Mouse (Mus musculus) midbrain, embryonic 16.5 days (tissue): ENCODE measurements around the gene Crebl2. TPM values are rescaled to one million over a fixed set of nuclear protein-coding genes. Genes with fewer than 3 reads are reported as not detected.

Source experiments
- ATAC-seq: fragments of 200-750 bp; cut with Nextera tagmentation; 2 replicates; pipeline ENCODE4 v1.8.0; 2017; ENCODE audit warnings: moderate TSS enrichment
- H3K27ac ChIP-seq: fragments of 300-500 bp; sonication (generic); 2 replicates; pipeline ENCODE4 v1.5.1; 2014; ENCODE audit warnings: mild to moderate bottlenecking, low read length, mixed read lengths
- H3K27me3 ChIP-seq: fragments of 300-500 bp; sonication (generic); 2 replicates; pipeline ENCODE4 v1.6.1; 2014; ENCODE audit warnings: low read depth, low read length, mixed read lengths; ENCODE audit not compliant: control insufficient read depth, insufficient read depth
- H3K36me3 ChIP-seq: fragments of 300-500 bp; sonication (generic); 2 replicates; pipeline ENCODE4 v1.6.1; 2014; ENCODE audit warnings: mild to moderate bottlenecking, low read length, moderate library complexity, mixed read lengths; ENCODE audit not compliant: control insufficient read depth, insufficient read depth
- H3K4me1 ChIP-seq: fragments of 300-500 bp; sonication (generic); 2 replicates; pipeline ENCODE4 v1.6.1; 2014; ENCODE audit warnings: mild to moderate bottlenecking, low read length, mixed read lengths; ENCODE audit not compliant: control insufficient read depth, insufficient read depth
- H3K4me2 ChIP-seq: fragments of 300-500 bp; sonication (generic); 2 replicates; pipeline ENCODE4 v1.6.1; 2014; ENCODE audit warnings: mild to moderate bottlenecking, low read length, mixed read lengths
- H3K4me3 ChIP-seq: fragments of 300-500 bp; sonication (generic); 2 replicates; pipeline ENCODE4 v1.5.1; 2014; ENCODE audit warnings: low read depth, mild to moderate bottlenecking, low read length, moderate library complexity, mixed read lengths
- H3K9ac ChIP-seq: fragments of 300-500 bp; sonication (generic); 2 replicates; pipeline ENCODE4 v1.6.1; 2014; ENCODE audit warnings: low read depth, low read length, mixed read lengths
- H3K9me3 ChIP-seq: fragments of 300-500 bp; sonication (generic); replicated peaks from 2 replicates; pipeline ENCODE4 v1.6.1; 2014; ENCODE audit warnings: mild to moderate bottlenecking, low read length, mixed read lengths; ENCODE audit not compliant: control insufficient read depth, poor library complexity, severe bottlenecking
- WGBS: fragments of 180-500 bp; shearing (Covaris S2); extraction: QIAGEN DNeasy Blood & Tissue Kit; methylation state at CpG from one replicate; pipeline ENCODE4 v1.1.7; 2014; 5-methylcytosine and 5-hydroxymethylcytosine counted together
- polyA plus RNA-seq: library from polyadenylated mRNA; unstranded; fragments of >200 nt; fragmentation: Nextera tagmentation; extraction: Ambion mirVana; gene quantifications from 2 replicates; pipeline ENCODE4 v1.2.1, GENCODE M21; 2015

Gene Crebl2
- polyA plus RNA-seq = 4.3 and 4.8 TPM in 2 replicates

DNA sequence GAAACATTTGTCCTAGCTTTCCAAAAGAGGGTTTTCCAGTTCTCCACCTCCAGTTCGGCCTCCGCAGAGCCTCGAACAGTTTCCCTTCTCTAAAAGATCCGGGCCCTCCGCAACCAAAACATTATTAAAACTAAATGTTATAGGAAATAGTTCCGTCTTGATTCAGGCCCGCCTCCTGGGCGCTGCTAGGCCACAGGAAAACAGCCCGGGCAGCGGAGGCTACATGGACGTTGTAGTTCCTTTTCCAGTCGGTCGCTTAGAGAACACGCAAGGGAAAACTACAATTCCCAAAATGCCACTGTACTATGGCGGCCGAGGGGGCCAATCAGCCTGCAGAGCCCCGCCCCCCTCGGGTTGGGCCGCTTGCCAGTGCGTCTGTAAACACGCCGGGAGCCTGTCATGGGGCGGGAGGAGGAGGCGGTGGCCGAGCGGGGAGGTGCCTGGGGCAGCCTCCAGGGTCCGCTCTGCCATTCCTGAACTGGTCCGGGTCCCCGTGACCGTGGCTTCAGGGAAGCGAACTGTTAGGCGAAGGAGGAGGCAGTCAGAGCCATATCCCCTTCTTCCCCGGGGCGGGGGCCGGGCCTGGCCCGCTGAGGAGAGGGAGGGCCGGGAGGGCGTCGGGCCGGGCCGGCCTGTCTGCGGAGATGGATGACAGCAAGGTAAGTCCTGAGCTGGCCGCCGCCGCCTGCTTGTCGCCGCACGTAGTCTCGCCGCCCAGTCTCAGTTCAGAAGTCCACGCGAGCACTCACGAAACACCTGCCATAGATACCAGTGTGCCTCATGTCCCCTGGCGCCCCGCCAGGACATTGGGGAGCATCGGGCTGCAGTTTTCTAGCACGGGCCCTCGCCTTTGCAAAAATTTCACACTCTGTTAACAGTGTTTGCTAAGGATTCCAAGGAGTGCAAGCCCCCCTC is at the start of gene Crebl2:
Crebl2 (plus strand) TSS at position 369 of the 915 bp plus-strand sequence.
- Histone ChIP-seq H3K27ac (peak within 1 kb of the TSS; percentile 89), H3K4me3 (peak within 1 kb of the TSS; percentile 80), H3K36me3 (no peaks in the 10 kb centered on the region), H3K9ac (peak within 1 kb of the TSS; percentile 93), H3K4me1 (peaks cover 10% of the 10 kb centered on the region), H3K4me2 (peak within 1 kb of the TSS; percentile 85), H3K9me3 (no peaks in the 10 kb centered on the region), H3K27me3 (no peaks in the 10 kb centered on the region)
- WGBS = under 1% methylated on average over 52 of the region's 58 CpGs
- peak; percentile 98 for ATAC-seq

DNA sequence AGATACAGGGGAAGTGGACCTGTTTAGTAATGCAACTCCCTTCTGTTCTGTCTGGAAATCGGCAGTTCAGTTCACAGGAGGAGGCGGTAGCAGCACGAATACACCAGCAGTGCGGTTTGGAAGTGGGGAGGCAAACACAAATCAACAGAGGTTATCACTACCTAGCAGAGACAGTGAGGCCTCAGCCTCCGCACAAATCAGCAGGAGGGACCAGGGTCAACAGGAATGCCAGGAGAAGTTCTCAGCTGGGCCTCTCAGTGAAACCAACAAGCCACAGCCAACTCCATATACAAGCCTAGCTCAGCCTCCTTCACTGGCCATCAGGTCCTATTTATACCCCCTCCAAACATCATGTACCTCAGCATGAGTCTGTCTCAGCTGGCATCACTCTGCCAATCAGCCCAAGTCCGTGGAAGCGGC is 48.5 kb upstream of the Crebl2 start:
- Histone ChIP-seq H3K4me3 (no peak overlapping the region), H3K36me3 (no peaks in the 10 kb centered on the region), H3K4me2 (no peak overlapping the region), H3K9ac (no peak overlapping the region), H3K27me3 (no peaks in the 10 kb centered on the region), H3K9me3 (no peaks in the 10 kb centered on the region), H3K4me1 (no peaks in the 10 kb centered on the region), H3K27ac (no peak overlapping the region)
- no peak for ATAC-seq
- 81% methylated on average over 7 of the region's 7 CpGs for WGBS

DNA sequence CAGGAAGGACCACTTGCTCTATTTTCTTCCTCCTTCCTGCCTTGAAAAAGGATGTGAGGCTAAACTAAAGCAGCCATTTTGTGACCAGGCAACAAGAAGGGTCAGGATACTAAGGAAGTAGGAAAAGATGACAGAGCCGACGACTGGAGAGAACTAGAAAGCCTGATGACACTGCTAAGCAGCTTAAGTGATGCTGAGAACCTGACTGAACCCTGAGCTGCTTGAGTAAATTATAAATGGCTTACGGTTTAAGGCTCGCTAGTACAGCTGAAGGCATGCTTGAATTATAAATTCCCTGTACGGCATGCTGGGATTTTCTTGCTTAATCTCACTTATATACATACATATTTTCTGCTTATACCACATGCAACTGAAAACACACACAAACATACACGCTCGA is 47.1 kb upstream of the Crebl2 start:
- H3K4me3 ChIP-seq = no peak overlapping the region
- no peaks in the 10 kb centered on the region for H3K36me3 ChIP-seq
- H3K4me1 ChIP-seq = no peaks in the 10 kb centered on the region
- no peak overlapping the region for H3K27ac ChIP-seq
- ATAC-seq = no peak
- no peaks in the 10 kb centered on the region for H3K27me3 ChIP-seq
- 75% methylated on average over 7 of the region's 7 CpGs for WGBS
- no peaks in the 10 kb centered on the region for H3K9me3 ChIP-seq
- no peak overlapping the region for H3K9ac ChIP-seq
- no peak overlapping the region for H3K4me2 ChIP-seq

DNA sequence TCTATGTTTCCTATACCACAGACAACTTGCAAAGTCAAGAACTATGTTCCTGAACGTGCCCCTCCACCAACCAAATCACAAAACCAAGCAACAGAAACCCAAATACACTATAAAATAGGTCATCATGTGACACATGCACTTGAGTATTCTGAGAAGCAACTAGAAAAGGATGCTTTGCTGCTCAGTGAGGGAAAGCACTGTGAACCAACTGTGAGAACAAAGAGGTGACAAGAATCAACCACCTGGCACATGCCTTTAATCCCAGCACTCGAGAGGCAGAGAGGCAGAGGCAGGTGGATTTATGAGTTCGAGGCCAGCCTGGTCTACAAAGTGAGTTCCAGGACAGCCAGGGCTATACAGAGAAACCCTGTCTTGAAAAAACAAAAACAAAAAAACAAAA is 43.5 kb upstream of the Crebl2 start:
- Histone ChIP-seq H3K9ac (no peak overlapping the region), H3K4me3 (no peak overlapping the region), H3K9me3 (no peaks in the 10 kb centered on the region), H3K27ac (no peak overlapping the region), H3K36me3 (no peaks in the 10 kb centered on the region), H3K4me1 (no peaks in the 10 kb centered on the region), H3K27me3 (no peaks in the 10 kb centered on the region), H3K4me2 (no peak overlapping the region)
- WGBS = 66% methylated on average over 3 of the region's 3 CpGs
- ATAC-seq = no peak

DNA sequence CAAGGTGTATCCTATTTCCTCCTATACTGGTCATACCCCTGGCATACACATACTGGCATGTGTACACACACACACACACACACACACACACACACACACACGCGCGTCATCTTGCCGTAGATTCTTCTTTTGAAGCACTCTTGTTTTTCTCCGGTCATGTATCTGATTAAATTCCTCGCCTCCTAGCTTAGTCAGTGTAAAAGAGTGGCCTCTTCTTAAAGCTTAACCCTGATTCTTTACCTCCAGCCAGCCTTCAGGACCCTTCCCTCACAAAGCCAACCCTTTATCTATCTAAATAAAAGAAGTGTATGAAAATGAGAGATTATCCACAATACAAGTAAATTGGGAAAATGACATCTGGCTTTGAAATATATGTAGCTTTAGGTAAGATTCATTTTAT is 40.9 kb upstream of the Crebl2 start:
- H3K27me3 ChIP-seq = peaks cover 2% of the 10 kb centered on the region; the same call in 1 of the 2 replicates
- H3K4me3 ChIP-seq = no peak overlapping the region
- 33% methylated on average over 6 of the region's 6 CpGs for WGBS

DNA sequence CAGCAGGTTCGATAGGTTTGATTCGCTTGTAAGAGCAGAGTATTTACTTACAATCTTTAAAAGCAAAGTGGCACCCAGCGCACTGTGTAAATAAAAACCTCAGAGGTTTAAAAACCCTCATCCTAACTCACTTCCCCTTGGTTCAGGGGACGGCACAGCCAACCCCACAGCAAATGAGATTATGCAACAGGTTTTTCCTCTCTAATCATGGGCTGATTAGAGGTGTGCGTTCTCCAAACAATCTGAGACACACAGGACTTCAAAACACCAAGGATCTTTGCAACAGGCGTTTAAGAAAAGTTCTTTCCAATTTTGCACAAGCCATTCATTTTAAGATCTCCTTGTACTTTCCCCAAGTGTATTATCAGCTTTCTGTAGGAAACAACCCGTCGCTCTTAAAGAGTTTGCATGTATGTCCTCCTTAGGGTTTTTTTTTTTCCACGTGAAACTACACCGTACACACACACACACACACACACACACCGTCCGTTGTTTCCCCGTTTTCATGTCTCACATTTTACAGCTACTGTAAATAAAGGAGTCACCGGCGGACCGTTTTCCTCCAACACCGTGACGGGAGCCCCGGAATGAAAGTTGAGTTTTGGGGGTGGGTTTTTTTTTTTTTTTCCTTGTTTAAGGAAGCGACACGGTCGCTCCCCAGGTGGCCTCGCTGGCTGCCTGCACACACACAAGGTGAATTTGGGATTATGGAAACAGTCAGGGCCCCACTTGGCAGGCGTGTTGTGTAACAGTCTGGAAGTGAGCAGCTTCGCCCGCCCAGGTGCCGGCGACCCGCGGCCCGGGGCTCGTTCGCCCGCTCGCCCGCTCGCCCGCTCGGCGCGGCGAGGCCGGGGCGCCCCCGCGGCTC is 38.5 kb upstream of the Crebl2 start:
- ATAC-seq = peak; percentile 33; the same call in 1 of the 2 replicates
- Histone ChIP-seq H3K4me1 (no peaks in the 10 kb centered on the region), H3K36me3 (no peaks in the 10 kb centered on the region), H3K9me3 (no peaks in the 10 kb centered on the region), H3K4me2 (peak overlapping the region; percentile 93), H3K27me3 (peaks cover 2% of the 10 kb centered on the region; the same call in 1 of the 2 replicates), H3K27ac (peak overlapping the region; percentile 76), H3K9ac (peak overlapping the region; percentile 74), H3K4me3 (peak overlapping the region; percentile 74)
- WGBS = under 1% methylated on average over 46 of the region's 46 CpGs

More for the DNA sequence above, 40.9 kb upstream of the Crebl2 start:
- Histone ChIP-seq H3K9ac (no peak overlapping the region), H3K9me3 (no peaks in the 10 kb centered on the region), H3K4me2 (no peak overlapping the region), H3K27ac (no peak overlapping the region), H3K4me1 (no peaks in the 10 kb centered on the region), H3K36me3 (no peaks in the 10 kb centered on the region)
- ATAC-seq = no peak

DNA sequence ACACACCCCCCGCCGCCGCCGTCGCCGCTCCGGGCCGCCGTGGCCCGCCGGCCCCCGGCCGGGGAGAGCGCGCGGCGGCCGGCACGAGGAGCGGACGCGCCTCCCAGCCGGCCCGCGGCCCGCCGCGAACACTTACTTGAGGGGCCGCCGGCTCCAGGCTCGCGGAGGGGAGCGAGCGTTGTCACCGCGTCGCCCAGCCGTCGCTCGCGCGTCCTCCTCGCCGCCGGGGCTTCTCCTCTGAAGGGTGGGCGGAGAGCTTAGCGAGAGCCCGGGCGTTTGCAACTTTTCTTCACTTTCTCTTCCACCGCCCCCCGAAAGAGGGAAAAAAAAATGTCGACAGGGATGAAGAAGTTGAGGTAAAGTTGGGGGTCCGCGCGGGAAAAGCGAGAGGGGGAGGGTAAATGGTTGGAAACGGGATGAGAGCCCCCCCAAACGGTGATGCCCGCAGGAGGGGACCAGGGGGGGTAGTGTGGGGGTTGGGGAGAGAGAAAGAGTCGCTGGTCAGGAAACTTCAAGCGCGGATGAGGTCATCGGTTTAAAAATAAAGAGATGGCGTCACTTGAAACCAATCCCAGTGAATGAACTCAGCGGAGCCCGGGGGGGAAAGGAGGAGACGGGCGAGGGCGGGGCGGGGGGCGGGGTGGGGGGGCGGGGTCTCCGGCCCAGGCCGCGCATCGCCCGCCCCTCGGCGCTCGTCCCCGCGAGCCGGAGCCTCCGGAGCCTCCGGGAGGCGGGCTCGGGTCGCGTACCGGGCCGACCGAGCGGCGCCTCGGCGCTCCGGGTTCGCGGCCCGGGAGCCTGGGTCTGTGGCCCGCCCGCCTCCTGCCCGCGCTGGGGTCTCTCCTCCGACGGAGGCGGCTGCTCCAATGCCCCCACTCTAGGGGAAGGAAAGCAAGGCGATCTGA is 37.6 kb upstream of the Crebl2 start, which contains the start of gene Dusp16:
Dusp16 (minus strand) TSS at position 485 of the 905 bp plus-strand sequence.
- peaks cover 2% of the 10 kb centered on the region; the same call in 1 of the 2 replicates for H3K27me3 ChIP-seq
- peak; percentile 86 for ATAC-seq
- H3K4me3 ChIP-seq = peak within 1 kb of the TSS; percentile 74
- peak within 1 kb of the TSS; percentile 74 for H3K9ac ChIP-seq
- H3K27ac ChIP-seq = peak within 1 kb of the TSS; percentile 76
- H3K36me3 ChIP-seq = no peaks in the 10 kb centered on the region
- peak within 1 kb of the TSS; percentile 93 for H3K4me2 ChIP-seq
- H3K9me3 ChIP-seq = no peaks in the 10 kb centered on the region
- H3K4me1 ChIP-seq = no peaks in the 10 kb centered on the region
- WGBS = under 1% methylated on average over 100 of the region's 108 CpGs
